Mouse (Mus musculus) heart, adult 2 months (tissue): ENCODE measurements around the gene Tyrp1. TPM values are rescaled to one million over a fixed set of nuclear protein-coding genes. Genes with fewer than 3 reads are reported as not detected.

Source experiments
- DNase-seq, 2 experiments: peaks; one replicate each; pipeline ENCODE4 v3.0.0; 2021
- H3K27ac ChIP-seq: fragments of 200-600 bp; 2 replicates; pipeline ENCODE4 v1.8.1; 2022
- H3K27me3 ChIP-seq: fragments of 200-500 bp; 2 replicates; pipeline ENCODE4 v1.6.1; 2012; ENCODE audit warnings: mild to moderate bottlenecking, low read length, inconsistent platforms, mixed read lengths; ENCODE audit not compliant: control insufficient read depth, insufficient read depth
- H3K36me3 ChIP-seq: fragments of 200-500 bp; 2 replicates; pipeline ENCODE4 v1.6.1; 2012; ENCODE audit warnings: low read length, inconsistent platforms; ENCODE audit not compliant: control insufficient read depth, insufficient read depth
- H3K4me1 ChIP-seq: fragments of 200-500 bp; 2 replicates; pipeline ENCODE4 v1.6.1; 2011; ENCODE audit warnings: low read length; ENCODE audit not compliant: control insufficient read depth, insufficient read depth
- H3K4me3 ChIP-seq: fragments of 200-600 bp; 2 replicates; pipeline ENCODE4 v1.8.1; 2022
- H3K79me2 ChIP-seq: fragments of 200-500 bp; replicated peaks from 2 replicates; pipeline ENCODE4 v1.6.1; 2012; ENCODE audit warnings: mild to moderate bottlenecking, inconsistent platforms, low read length, moderate library complexity, mixed read lengths; ENCODE audit not compliant: control insufficient read depth, insufficient read depth
- H3K9ac ChIP-seq: fragments of 200-500 bp; 2 replicates; pipeline ENCODE4 v1.6.1; 2012; ENCODE audit warnings: low read depth, mild to moderate bottlenecking, control low read depth, inconsistent platforms, low read length, mixed read lengths
- CTCF ChIP-seq: fragments of 200-600 bp; IDR thresholded peaks from 2 replicates; pipeline ENCODE4 v1.8.1; 2022; ENCODE audit warnings: antibody characterized with exemption, mild to moderate bottlenecking, moderate library complexity
- EP300 ChIP-seq: fragments of 200-500 bp; IDR thresholded peaks from 2 replicates; pipeline ENCODE4 v1.6.1; 2011; ENCODE audit warnings: low read depth, low read length, control low read depth; ENCODE audit not compliant: insufficient read depth
- POLR2A ChIP-seq: fragments of 200-500 bp; IDR thresholded peaks from 2 replicates; pipeline ENCODE4 v1.6.1; 2011; ENCODE audit warnings: mild to moderate bottlenecking, low read depth, low read length, control low read depth; ENCODE audit not compliant: insufficient read depth
- WGBS: fragments of 180-500 bp; shearing (Covaris S2); methylation state at CpG from one replicate; pipeline ENCODE4 v1.1.7; 2018; 5-methylcytosine and 5-hydroxymethylcytosine counted together
- intact Hi-C: fragments of 180-260 bp; cut with DNase I; formaldehyde crosslinking; loops from one replicate; pipeline ENCODE4 v1.15.1; 2025
- polyA plus RNA-seq: library from polyadenylated mRNA; depleted of rRNA; stranded (reverse); fragments of >200 nt; gene quantifications from 2 replicates; pipeline ENCODE4 v1.2.3, GENCODE M21; 2012; rRNA removed
- total RNA-seq, 2 experiments: library from RNA; stranded (reverse); gene quantifications; 2 replicates each; pipeline ENCODE4 v1.2.3; 2021

Gene Tyrp1
- total and polyA plus RNA-seq, 3 experiments, result 0.10 to 0.11 (median 0.10) TPM

- Histone ChIP-seq H3K4me3 (no peak overlapping the region), H3K4me1 (no peaks in the 10 kb centered on the region), H3K27ac (no peak overlapping the region), H3K79me2 (no peaks in the 10 kb centered on the region), H3K27me3 (no peaks in the 10 kb centered on the region; the same call in 1 of the 2 replicates), H3K9ac (no peak overlapping the region), H3K36me3 (no peaks in the 10 kb centered on the region)
- intact Hi-C loops, result no loop called here
- TF ChIP-seq POLR2A (no peak), EP300 (no peak), CTCF (no peak)
- 63% methylated on average over 4 of the region's 4 CpGs for WGBS
- DNase-seq, result no peak
These were observed 41.1 kb downstream of the Tyrp1 start for GRCm38 (mm10) chr4:80875055-80875454.

GRCm38 (mm10) chr4:80881996-80882599 is 48.2 kb downstream of the Tyrp1 start:
- Histone ChIP-seq H3K27ac (no peak overlapping the region), H3K4me1 (no peaks in the 10 kb centered on the region), H3K9ac (no peak overlapping the region), H3K36me3 (no peaks in the 10 kb centered on the region), H3K79me2 (no peaks in the 10 kb centered on the region), H3K27me3 (no peaks in the 10 kb centered on the region), H3K4me3 (no peak overlapping the region)
- DNase-seq, result no peak
- TF ChIP-seq CTCF (no peak), POLR2A (no peak), EP300 (no peak)
- 91% methylated on average over 1 of the region's 1 CpGs for WGBS
- intact Hi-C loops, result no loop called here

- Histone ChIP-seq H3K79me2 (no peaks in the 10 kb centered on the region), H3K9ac (no peak overlapping the region), H3K4me3 (no peak overlapping the region), H3K27ac (no peak overlapping the region), H3K4me1 (no peaks in the 10 kb centered on the region), H3K27me3 (no peaks in the 10 kb centered on the region), H3K36me3 (no peaks in the 10 kb centered on the region)
- TF ChIP-seq CTCF (no peak), EP300 (no peak), POLR2A (no peak)
- intact Hi-C loops, result no loop called here
- no peak for DNase-seq
- WGBS, result 76% methylated on average over 4 of the region's 4 CpGs
These were observed 52.7 kb downstream of the Tyrp1 start for GRCm38 (mm10) chr4:80886631-80887030.

GRCm38 (mm10) chr4:80891004-80891403 is 57.1 kb downstream of the Tyrp1 start:
- no peak overlapping the region for H3K27ac ChIP-seq
- DNase-seq, result no peak
- H3K79me2 ChIP-seq, result no peaks in the 10 kb centered on the region
- H3K36me3 ChIP-seq, result no peaks in the 10 kb centered on the region
- 89% methylated on average over 6 of the region's 6 CpGs for WGBS
- no peaks in the 10 kb centered on the region for H3K4me1 ChIP-seq
- no peak overlapping the region for H3K4me3 ChIP-seq
- intact Hi-C loops, result no loop called here
- TF ChIP-seq EP300, result no peak
- TF ChIP-seq POLR2A, result no peak
- no peak for TF ChIP-seq CTCF
- H3K27me3 ChIP-seq, result no peaks in the 10 kb centered on the region
- no peak overlapping the region for H3K9ac ChIP-seq

GRCm38 (mm10) chr4:80895278-80895894 is 61.5 kb downstream of the Tyrp1 start:
- no peak for TF ChIP-seq CTCF
- no peak for TF ChIP-seq POLR2A
- TF ChIP-seq EP300, result no peak
- 58% methylated on average over 4 of the region's 4 CpGs for WGBS
- Histone ChIP-seq H3K36me3 (no peaks in the 10 kb centered on the region), H3K27ac (no peak overlapping the region), H3K4me3 (no peak overlapping the region), H3K27me3 (no peaks in the 10 kb centered on the region), H3K79me2 (no peaks in the 10 kb centered on the region), H3K9ac (no peak overlapping the region), H3K4me1 (no peaks in the 10 kb centered on the region)
- intact Hi-C loops, result no loop called here
- DNase-seq, result no peak

Other genes with a start within 250 kb of the Tyrp1 start
- 1 to 10 TPM; 1.2 to 1.3 TPM for gene Lurap1l, start 76.5 kb downstream of the Tyrp1 start, total RNA-seq
- gene Lurap1l, start 76.5 kb downstream of the Tyrp1 start, polyA plus RNA-seq, result 2.0 and 2.3 TPM in 2 replicates